Mouse (Mus musculus): ENCODE data around the gene Slc25a47.

- TF ChIP-seq CTCF (IDR thresholded peaks at IDR 0.05; ENCODE audit: borderline replicate concordance, insufficient read depth, low read length) (no peak), POLR2A (IDR thresholded peaks at IDR 0.05; ENCODE audit: low read depth, low read length) (no peak)
These were observed 42.3 kb upstream of the Slc25a47 start for GRCm38 (mm10) chr12:108793453-108793941.

Measured in embryonic fibroblast, embryonic 13.5 days (primary cell).